Mouse (Mus musculus) midbrain, embryonic 16.5 days (tissue): ENCODE data around the gene Icosl. TPM values are rescaled to one million over a fixed set of nuclear protein-coding genes. Genes with fewer than 3 reads are reported as not detected.

Source experiments
- ATAC-seq: fragments of 200-750 bp; cut with Nextera tagmentation; 2 replicates; pipeline ENCODE4 v1.8.0; 2017; ENCODE audit warnings: moderate TSS enrichment
- H3K27ac ChIP-seq: fragments of 300-500 bp; sonication (generic); 2 replicates; pipeline ENCODE4 v1.5.1; 2014; ENCODE audit warnings: mild to moderate bottlenecking, low read length, mixed read lengths
- H3K27me3 ChIP-seq: fragments of 300-500 bp; sonication (generic); 2 replicates; pipeline ENCODE4 v1.6.1; 2014; ENCODE audit warnings: low read depth, low read length, mixed read lengths; ENCODE audit not compliant: control insufficient read depth, insufficient read depth
- H3K36me3 ChIP-seq: fragments of 300-500 bp; sonication (generic); 2 replicates; pipeline ENCODE4 v1.6.1; 2014; ENCODE audit warnings: mild to moderate bottlenecking, low read length, moderate library complexity, mixed read lengths; ENCODE audit not compliant: control insufficient read depth, insufficient read depth
- H3K4me1 ChIP-seq: fragments of 300-500 bp; sonication (generic); 2 replicates; pipeline ENCODE4 v1.6.1; 2014; ENCODE audit warnings: mild to moderate bottlenecking, low read length, mixed read lengths; ENCODE audit not compliant: control insufficient read depth, insufficient read depth
- H3K4me2 ChIP-seq: fragments of 300-500 bp; sonication (generic); 2 replicates; pipeline ENCODE4 v1.6.1; 2014; ENCODE audit warnings: mild to moderate bottlenecking, low read length, mixed read lengths
- H3K4me3 ChIP-seq: fragments of 300-500 bp; sonication (generic); 2 replicates; pipeline ENCODE4 v1.5.1; 2014; ENCODE audit warnings: low read depth, mild to moderate bottlenecking, low read length, moderate library complexity, mixed read lengths
- H3K9ac ChIP-seq: fragments of 300-500 bp; sonication (generic); 2 replicates; pipeline ENCODE4 v1.6.1; 2014; ENCODE audit warnings: low read depth, low read length, mixed read lengths
- H3K9me3 ChIP-seq: fragments of 300-500 bp; sonication (generic); replicated peaks from 2 replicates; pipeline ENCODE4 v1.6.1; 2014; ENCODE audit warnings: mild to moderate bottlenecking, low read length, mixed read lengths; ENCODE audit not compliant: control insufficient read depth, poor library complexity, severe bottlenecking
- WGBS: fragments of 180-500 bp; shearing (Covaris S2); extraction: QIAGEN DNeasy Blood & Tissue Kit; methylation state at CpG from one replicate; pipeline ENCODE4 v1.1.7; 2014; 5-methylcytosine and 5-hydroxymethylcytosine counted together
- polyA plus RNA-seq: library from polyadenylated mRNA; unstranded; fragments of >200 nt; fragmentation: Nextera tagmentation; extraction: Ambion mirVana; gene quantifications from 2 replicates; pipeline ENCODE4 v1.2.1, GENCODE M21; 2015

Gene Icosl
- polyA plus RNA-seq, 1 experiment from 2014 or later = 0.64 TPM

- no peaks in the 10 kb centered on the region for H3K9me3 ChIP-seq
- WGBS = 94% methylated on average over 6 of the region's 6 CpGs
- H3K9ac ChIP-seq = no peak overlapping the region
- H3K27me3 ChIP-seq = no peaks in the 10 kb centered on the region
- H3K4me2 ChIP-seq = no peak overlapping the region
- no peaks in the 10 kb centered on the region for H3K4me1 ChIP-seq
- H3K4me3 ChIP-seq = no peak overlapping the region
- no peaks in the 10 kb centered on the region for H3K36me3 ChIP-seq
- no peak overlapping the region for H3K27ac ChIP-seq
- ATAC-seq = no peak
These were observed 16.6 kb downstream of the Icosl start for GRCm38 (mm10) chr10:78085711-78086110.

- H3K4me2 ChIP-seq = no peak overlapping the region
- no peak overlapping the region for H3K4me3 ChIP-seq
- no peaks in the 10 kb centered on the region for H3K4me1 ChIP-seq
- no peaks in the 10 kb centered on the region for H3K27me3 ChIP-seq
- no peaks in the 10 kb centered on the region for H3K9me3 ChIP-seq
- H3K9ac ChIP-seq = no peak overlapping the region
- 87% methylated on average over 10 of the region's 10 CpGs for WGBS
- ATAC-seq = no peak
- no peak overlapping the region for H3K27ac ChIP-seq
- no peaks in the 10 kb centered on the region for H3K36me3 ChIP-seq
These were observed 17.5 kb downstream of the Icosl start for GRCm38 (mm10) chr10:78086444-78087061.

GRCm38 (mm10) chr10:78087101-78087511 lies 18.0 kb downstream of the Icosl start:
- no peaks in the 10 kb centered on the region for H3K36me3 ChIP-seq
- no peak overlapping the region for H3K4me3 ChIP-seq
- H3K9ac ChIP-seq = no peak overlapping the region
- 93% methylated on average over 6 of the region's 6 CpGs for WGBS
- H3K9me3 ChIP-seq = no peaks in the 10 kb centered on the region
- ATAC-seq = no peak
- H3K4me1 ChIP-seq = no peaks in the 10 kb centered on the region
- H3K27me3 ChIP-seq = no peaks in the 10 kb centered on the region
- H3K27ac ChIP-seq = no peak overlapping the region
- no peak overlapping the region for H3K4me2 ChIP-seq

- Histone ChIP-seq H3K27ac (no peak overlapping the region), H3K4me3 (no peak overlapping the region), H3K36me3 (no peaks in the 10 kb centered on the region), H3K9ac (no peak overlapping the region), H3K4me2 (no peak overlapping the region), H3K27me3 (no peaks in the 10 kb centered on the region), H3K4me1 (no peaks in the 10 kb centered on the region), H3K9me3 (no peaks in the 10 kb centered on the region)
- ATAC-seq = no peak
- WGBS = 69% methylated on average over 6 of the region's 6 CpGs
These were observed 21.1 kb downstream of the Icosl start for GRCm38 (mm10) chr10:78090246-78090645.

GRCm38 (mm10) chr10:78090706-78091491 lies 21.8 kb downstream of the Icosl start:
- Histone ChIP-seq H3K4me3 (no peak overlapping the region), H3K27ac (no peak overlapping the region), H3K4me2 (no peak overlapping the region), H3K9ac (no peak overlapping the region), H3K4me1 (no peaks in the 10 kb centered on the region), H3K9me3 (no peaks in the 10 kb centered on the region), H3K36me3 (no peaks in the 10 kb centered on the region), H3K27me3 (no peaks in the 10 kb centered on the region)
- 90% methylated on average over 4 of the region's 4 CpGs for whole genome bisulfite sequencing
- no peak for ATAC-seq

GRCm38 (mm10) chr10:78091865-78092724 lies 23.0 kb downstream of the Icosl start:
- no peaks in the 10 kb centered on the region for H3K9me3 ChIP-seq
- H3K9ac ChIP-seq = no peak overlapping the region
- no peak overlapping the region for H3K27ac ChIP-seq
- H3K4me2 ChIP-seq = no peak overlapping the region
- 86% methylated on average over 23 of the region's 23 CpGs for WGBS
- no peaks in the 10 kb centered on the region for H3K4me1 ChIP-seq
- H3K4me3 ChIP-seq = no peak overlapping the region
- H3K36me3 ChIP-seq = no peaks in the 10 kb centered on the region
- no peak for ATAC-seq
- H3K27me3 ChIP-seq = no peaks in the 10 kb centered on the region

GRCm38 (mm10) chr10:78092725-78093029 lies 23.6 kb downstream of the Icosl start:
- no peak for ATAC-seq
- H3K9ac ChIP-seq = no peak overlapping the region

GRCm38 (mm10) chr10:78095221-78095620 lies 26.1 kb downstream of the Icosl start:
- no peak overlapping the region for H3K4me2 ChIP-seq
- no peaks in the 10 kb centered on the region for H3K36me3 ChIP-seq
- ATAC-seq = no peak
- no peak overlapping the region for H3K4me3 ChIP-seq
- no peak overlapping the region for H3K27ac ChIP-seq
- no peaks in the 10 kb centered on the region for H3K27me3 ChIP-seq
- no peaks in the 10 kb centered on the region for H3K4me1 ChIP-seq
- no peaks in the 10 kb centered on the region for H3K9me3 ChIP-seq
- H3K9ac ChIP-seq = no peak overlapping the region

More at GRCm38 (mm10) chr10:78092725-78093029, 23.6 kb downstream of the Icosl start:
- no peaks in the 10 kb centered on the region for H3K9me3 ChIP-seq
- H3K36me3 ChIP-seq = no peaks in the 10 kb centered on the region
- no peak overlapping the region for H3K4me3 ChIP-seq
- no peaks in the 10 kb centered on the region for H3K4me1 ChIP-seq
- H3K27ac ChIP-seq = no peak overlapping the region
- no peaks in the 10 kb centered on the region for H3K27me3 ChIP-seq
- whole genome bisulfite sequencing = 94% methylated on average over 13 of the region's 13 CpGs
- H3K4me2 ChIP-seq = no peak overlapping the region
